Mouse (Mus musculus) neural tube, embryonic 12.5 days (tissue): Measurements from ENCODE around the gene Mfap1a. TPM values are rescaled to one million over a fixed set of nuclear protein-coding genes. Genes with fewer than 3 reads are reported as not detected.
"Not testable (repeated sequence)": the region's sequence is repeated elsewhere in the genome, so short reads cannot be mapped to it uniquely, and the experiment has no call there.

ENCODE experiments used
- ATAC-seq: fragments of 200-750 bp; cut with Nextera tagmentation; 2 replicates; pipeline ENCODE4 v1.8.0; 2017; ENCODE audit warnings: low read depth, mild to moderate bottlenecking, moderate TSS enrichment, moderate library complexity; ENCODE audit not compliant: low FRiP score
- H3K27ac ChIP-seq: fragments of 300-500 bp; sonication (generic); 2 replicates; pipeline ENCODE4 v1.5.1; 2016
- H3K27me3 ChIP-seq: fragments of 300-500 bp; sonication (generic); replicated peaks from 2 replicates; pipeline ENCODE4 v1.6.1; 2016; ENCODE audit warnings: mild to moderate bottlenecking
- H3K36me3 ChIP-seq: fragments of 300-500 bp; sonication (generic); 2 replicates; pipeline ENCODE4 v1.6.1; 2016; ENCODE audit warnings: mild to moderate bottlenecking
- H3K4me1 ChIP-seq: fragments of 300-500 bp; sonication (generic); 2 replicates; pipeline ENCODE4 v1.6.1; 2016
- H3K4me2 ChIP-seq: fragments of 300-500 bp; sonication (generic); replicated peaks from 2 replicates; pipeline ENCODE4 v1.6.1; 2016; ENCODE audit warnings: mild to moderate bottlenecking
- H3K4me3 ChIP-seq: fragments of 300-500 bp; sonication (generic); 2 replicates; pipeline ENCODE4 v1.5.1; 2016
- H3K9ac ChIP-seq: fragments of 300-500 bp; sonication (generic); 2 replicates; pipeline ENCODE4 v1.6.1; 2016; ENCODE audit warnings: mild to moderate bottlenecking
- H3K9me3 ChIP-seq: fragments of 300-500 bp; sonication (generic); 2 replicates; pipeline ENCODE4 v1.6.1; 2016; ENCODE audit warnings: mild to moderate bottlenecking
- WGBS: fragments of 180-500 bp; shearing (Covaris S2); methylation state at CpG from one replicate; pipeline ENCODE4 v1.1.7; 2016; 5-methylcytosine and 5-hydroxymethylcytosine counted together
- polyA plus RNA-seq: library from polyadenylated mRNA; unstranded; fragments of >200 nt; fragmentation: Nextera tagmentation; extraction: Ambion mirVana; gene quantifications from 2 replicates; pipeline ENCODE4 v1.2.1, GENCODE M21; 2016

Gene Mfap1a
- 32.0 and 35.3 TPM in 2 replicates for polyA plus RNA-seq

- Histone ChIP-seq H3K4me3 (peak within 1 kb of the TSS; percentile 58), H3K9ac (peak within 1 kb of the TSS; percentile 68), H3K4me2 (peak within 1 kb of the TSS; percentile 74), H3K4me1 (peaks cover 15% of the 10 kb centered on the region)
- 5% methylated on average over 42 of the region's 42 CpGs for WGBS
- H3K27me3 ChIP-seq, H3K27ac ChIP-seq, H3K9me3 ChIP-seq, H3K36me3 ChIP-seq: not testable (repeated sequence)
- peak; percentile 83 for ATAC-seq
Observed at GRCm38 (mm10) chr2:121505942-121506882, at the start of gene Mfap1a, which contains the start of gene Wdr76. Mfap1a (minus strand) TSS chr2:121506665. Wdr76 (plus strand) TSS chr2:121506723.

- H3K4me3 ChIP-seq: no peak overlapping the region
- no peaks in the 10 kb centered on the region for H3K4me1 ChIP-seq
- 87% methylated on average over 8 of the region's 8 CpGs for WGBS
- ATAC-seq: no peak
- peaks cover 61% of the 10 kb centered on the region for H3K36me3 ChIP-seq
- H3K9me3 ChIP-seq: no peaks in the 10 kb centered on the region
- no peak overlapping the region for H3K9ac ChIP-seq
- H3K4me2 ChIP-seq: no peak overlapping the region
- no peaks in the 10 kb centered on the region for H3K27me3 ChIP-seq
- no peak overlapping the region for H3K27ac ChIP-seq
Observed at GRCm38 (mm10) chr2:121551271-121551670, 44.8 kb upstream of the Mfap1a start.

GRCm38 (mm10) chr2:121549630-121550029 lies 43.2 kb upstream of the Mfap1a start:
- whole genome bisulfite sequencing: 93% methylated on average over 6 of the region's 6 CpGs
- H3K36me3 ChIP-seq: peaks cover 59% of the 10 kb centered on the region

GRCm38 (mm10) chr2:121544829-121545228 lies 38.4 kb upstream of the Mfap1a start:
- H3K4me2 ChIP-seq: no peak overlapping the region
- H3K9ac ChIP-seq: no peak overlapping the region
- no peaks in the 10 kb centered on the region for H3K9me3 ChIP-seq
- peaks cover 58% of the 10 kb centered on the region for H3K36me3 ChIP-seq
- no peaks in the 10 kb centered on the region for H3K4me1 ChIP-seq
- no peak for ATAC-seq
- WGBS: 92% methylated on average over 3 of the region's 3 CpGs
- H3K4me3 ChIP-seq: no peak overlapping the region
- no peaks in the 10 kb centered on the region for H3K27me3 ChIP-seq
- no peak overlapping the region for H3K27ac ChIP-seq

More at GRCm38 (mm10) chr2:121549630-121550029, 43.2 kb upstream of the Mfap1a start:
- H3K4me3 ChIP-seq: no peak overlapping the region
- no peak overlapping the region for H3K27ac ChIP-seq
- ATAC-seq: no peak
- no peaks in the 10 kb centered on the region for H3K27me3 ChIP-seq
- no peak overlapping the region for H3K4me2 ChIP-seq
- H3K9me3 ChIP-seq: no peaks in the 10 kb centered on the region
- no peak overlapping the region for H3K9ac ChIP-seq
- no peaks in the 10 kb centered on the region for H3K4me1 ChIP-seq

GRCm38 (mm10) chr2:121525056-121525455 lies 18.6 kb upstream of the Mfap1a start:
- no peaks in the 10 kb centered on the region for H3K4me1 ChIP-seq
- no peaks in the 10 kb centered on the region for H3K9me3 ChIP-seq
- H3K27me3 ChIP-seq: no peaks in the 10 kb centered on the region
- H3K9ac ChIP-seq: no peak overlapping the region
- no peak for ATAC-seq
- H3K4me2 ChIP-seq: no peak overlapping the region
- H3K4me3 ChIP-seq: no peak overlapping the region
- no peak overlapping the region for H3K27ac ChIP-seq
- peaks cover 24% of the 10 kb centered on the region for H3K36me3 ChIP-seq
- WGBS: 87% methylated on average over 2 of the region's 2 CpGs

- not testable (repeated sequence) for H3K4me3 ChIP-seq, H3K9ac ChIP-seq, H3K4me1 ChIP-seq, H3K27me3 ChIP-seq, ATAC-seq, H3K4me2 ChIP-seq, H3K27ac ChIP-seq, H3K9me3 ChIP-seq
- H3K36me3 ChIP-seq: peaks cover 32% of the 10 kb centered on the region
- 94% methylated on average over 3 of the region's 3 CpGs for WGBS
Observed at GRCm38 (mm10) chr2:121522830-121523229, 16.4 kb upstream of the Mfap1a start.

GRCm38 (mm10) chr2:121522006-121522405 lies 15.5 kb upstream of the Mfap1a start:
- H3K9me3 ChIP-seq: no peaks in the 10 kb centered on the region
- peaks cover 39% of the 10 kb centered on the region for H3K36me3 ChIP-seq
- ATAC-seq: no peak
- H3K4me2 ChIP-seq: no peak overlapping the region
- no peak overlapping the region for H3K27ac ChIP-seq
- 94% methylated on average over 2 of the region's 2 CpGs for WGBS
- no peaks in the 10 kb centered on the region for H3K27me3 ChIP-seq
- no peak overlapping the region for H3K4me3 ChIP-seq
- H3K4me1 ChIP-seq: no peaks in the 10 kb centered on the region
- H3K9ac ChIP-seq: no peak overlapping the region

GRCm38 (mm10) chr2:121518711-121519110 lies 12.2 kb upstream of the Mfap1a start:
- H3K27ac ChIP-seq, H3K4me3 ChIP-seq, H3K27me3 ChIP-seq, ATAC-seq, H3K9ac ChIP-seq, H3K4me1 ChIP-seq, H3K4me2 ChIP-seq, H3K9me3 ChIP-seq: not testable (repeated sequence)
- H3K36me3 ChIP-seq: peaks cover 32% of the 10 kb centered on the region
- WGBS: 93% methylated on average over 4 of the region's 4 CpGs

GRCm38 (mm10) chr2:121518106-121518505 lies 11.6 kb upstream of the Mfap1a start:
- no peak overlapping the region for H3K27ac ChIP-seq
- no peaks in the 10 kb centered on the region for H3K27me3 ChIP-seq
- H3K4me2 ChIP-seq: no peak overlapping the region
- 93% methylated on average over 5 of the region's 5 CpGs for WGBS
- no peak overlapping the region for H3K9ac ChIP-seq
- no peak overlapping the region for H3K4me3 ChIP-seq
- H3K4me1 ChIP-seq: no peaks in the 10 kb centered on the region
- H3K9me3 ChIP-seq: no peaks in the 10 kb centered on the region
- ATAC-seq: no peak
- H3K36me3 ChIP-seq: peaks cover 32% of the 10 kb centered on the region

GRCm38 (mm10) chr2:121514211-121514610 lies 7.7 kb upstream of the Mfap1a start:
- H3K4me1 ChIP-seq: no peaks in the 10 kb centered on the region
- peaks cover 34% of the 10 kb centered on the region for H3K36me3 ChIP-seq
- H3K4me3 ChIP-seq: no peak overlapping the region
- H3K27me3 ChIP-seq: no peaks in the 10 kb centered on the region
- no peak overlapping the region for H3K27ac ChIP-seq
- H3K9ac ChIP-seq: no peak overlapping the region
- no peaks in the 10 kb centered on the region for H3K9me3 ChIP-seq
- H3K4me2 ChIP-seq: no peak overlapping the region
- no peak for ATAC-seq
- 92% methylated on average over 4 of the region's 4 CpGs for whole genome bisulfite sequencing

GRCm38 (mm10) chr2:121512991-121513765 lies 6.7 kb upstream of the Mfap1a start:
- not testable (repeated sequence) for H3K9ac ChIP-seq, H3K4me2 ChIP-seq, H3K27me3 ChIP-seq, H3K4me3 ChIP-seq, H3K27ac ChIP-seq, H3K9me3 ChIP-seq, H3K4me1 ChIP-seq, ATAC-seq
- H3K36me3 ChIP-seq: peaks cover 30% of the 10 kb centered on the region
- WGBS: 97% methylated on average over 5 of the region's 5 CpGs

- no peaks in the 10 kb centered on the region for H3K9me3 ChIP-seq
- 95% methylated on average over 8 of the region's 8 CpGs for WGBS
- no peak for ATAC-seq
- H3K27ac ChIP-seq: no peak overlapping the region
- peaks cover 13% of the 10 kb centered on the region for H3K4me1 ChIP-seq
- no peaks in the 10 kb centered on the region for H3K27me3 ChIP-seq
- H3K9ac ChIP-seq: no peak overlapping the region
- H3K36me3 ChIP-seq: peaks cover 20% of the 10 kb centered on the region
- H3K4me3 ChIP-seq: no peak overlapping the region
- H3K4me2 ChIP-seq: no peak overlapping the region
Observed at GRCm38 (mm10) chr2:121511401-121511800, 4.9 kb upstream of the Mfap1a start.
